Mouse (Mus musculus) large intestine, adult 2 months (tissue): ENCODE results near the gene Cacna2d3. TPM values are rescaled to one million over a fixed set of nuclear protein-coding genes. Genes with fewer than 3 reads are reported as not detected.

Experiments
- DNase-seq: peaks from one replicate; pipeline ENCODE4 v3.0.0-alpha.2; 2012; ENCODE audit warnings: low read depth, low spot score
- WGBS: fragments of 180-500 bp; shearing (Covaris S2); methylation state at CpG from one replicate; pipeline ENCODE4 v1.1.7; 2018; 5-methylcytosine and 5-hydroxymethylcytosine counted together
- polyA plus RNA-seq: library from polyadenylated mRNA; depleted of rRNA; stranded (reverse); fragments of >200 nt; gene quantifications from 2 replicates; pipeline ENCODE4 v1.2.3, GENCODE M21; 2012

Gene Cacna2d3
- polyA plus RNA-seq, 1 experiment: 1.6 TPM

DNA sequence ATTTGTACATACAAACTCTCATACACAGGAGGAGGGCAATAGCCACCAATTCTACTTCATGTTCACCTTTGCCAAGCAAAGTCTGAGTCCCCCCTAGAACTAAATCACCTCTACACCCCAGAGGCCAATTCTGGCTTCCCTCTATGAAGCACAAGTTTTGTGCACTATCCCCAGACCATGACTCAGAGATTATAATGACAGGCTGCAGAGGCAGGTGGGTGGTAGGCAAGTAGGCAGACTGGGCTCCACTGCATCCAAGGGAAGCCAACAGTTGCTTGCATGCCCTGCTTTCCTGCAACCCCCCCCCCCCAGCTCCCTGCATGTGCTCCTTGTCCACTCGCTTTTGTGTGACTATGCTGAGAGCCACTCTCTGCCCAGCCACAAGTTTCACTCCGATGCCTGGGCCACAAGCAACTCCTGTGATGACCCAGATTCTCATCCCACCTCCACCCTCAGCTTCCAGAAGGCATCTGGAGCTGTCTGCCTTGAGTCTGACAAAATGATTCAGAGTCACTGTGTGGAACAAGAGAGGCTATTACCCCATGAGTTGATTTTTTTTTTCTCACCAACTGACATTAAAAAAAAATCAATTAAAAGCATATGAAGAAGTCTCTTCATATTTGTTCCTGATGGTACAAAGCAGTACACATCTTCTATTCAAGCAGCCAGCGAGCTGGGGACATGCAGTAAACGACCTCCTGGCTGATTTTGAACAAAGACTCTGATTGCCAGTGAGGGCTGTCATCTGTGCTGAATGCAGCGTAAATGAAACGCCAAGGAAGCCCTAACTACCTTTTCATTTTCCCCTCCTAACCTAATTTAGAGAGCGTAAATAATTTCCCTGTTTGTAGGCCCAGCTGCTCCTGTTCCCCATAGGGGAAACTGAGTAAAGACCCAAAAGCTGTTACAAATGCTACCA is 201.7 kb downstream of the Cacna2d3 start:
- 57% methylated on average over 7 of the region's 7 CpGs for WGBS

DNA sequence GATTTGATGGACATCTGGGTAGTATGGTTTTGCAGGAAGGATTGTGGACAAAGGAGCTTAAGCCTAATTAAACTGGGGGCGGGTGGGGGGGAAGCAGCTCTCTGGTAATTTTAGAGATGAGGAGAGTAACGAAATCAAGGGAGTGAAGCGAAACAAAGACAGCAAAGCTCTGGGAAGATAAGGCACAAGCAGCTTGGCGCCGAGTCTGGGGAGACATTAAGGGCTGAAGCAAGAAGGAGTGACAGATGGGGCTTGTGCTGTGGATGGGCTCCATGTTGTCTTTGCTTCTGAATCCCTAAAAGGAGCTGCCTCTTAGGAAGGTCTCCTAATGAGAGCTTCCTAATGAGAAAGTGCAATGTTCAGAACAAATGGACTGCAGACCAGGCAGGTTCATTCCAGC is 219.0 kb downstream of the Cacna2d3 start:
- no peak for DNase-seq
- 76% methylated on average over 5 of the region's 5 CpGs for WGBS

More for the DNA sequence above, 201.7 kb downstream of the Cacna2d3 start:
- no peak for DNase-seq

DNA sequence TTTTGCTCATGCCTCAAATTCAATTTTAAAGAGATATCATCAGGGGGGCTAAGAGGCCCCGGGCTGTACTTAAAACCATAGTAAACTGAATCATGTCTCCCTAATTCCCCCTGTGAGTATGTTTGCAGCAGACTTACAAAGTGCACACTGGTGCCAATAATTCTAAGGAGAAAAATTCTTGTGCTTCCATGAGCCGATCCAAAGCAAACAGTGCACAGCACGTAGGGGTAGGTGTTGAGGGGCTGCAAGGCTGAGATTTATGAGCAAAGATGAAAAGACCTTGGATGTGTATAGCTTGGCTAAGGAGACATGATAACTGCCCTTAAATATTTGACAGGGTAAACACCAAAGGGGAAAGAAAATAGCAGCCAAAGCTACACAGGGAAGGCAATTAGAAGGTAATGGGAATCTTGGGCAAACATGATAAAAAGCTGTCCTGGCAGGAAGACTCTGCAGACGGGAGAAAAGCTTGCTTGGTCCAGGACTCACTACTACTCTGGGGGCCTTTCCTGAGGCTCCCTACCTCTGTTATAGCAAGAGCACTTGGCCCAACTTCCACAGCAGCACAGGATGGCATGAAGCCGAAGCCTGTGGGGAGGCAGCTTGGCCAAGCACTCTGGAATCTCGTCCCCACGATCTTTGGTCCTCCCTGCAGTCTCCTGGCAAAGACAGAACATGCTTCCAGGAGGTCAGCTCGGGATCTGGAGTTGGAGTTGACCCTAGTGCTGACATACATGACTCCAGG is 222.9 kb downstream of the Cacna2d3 start:
- WGBS: 18% methylated on average over 8 of the region's 8 CpGs
- no peak for DNase-seq

GRCm38 (mm10) chr14:29496552-29496951 is 225.1 kb downstream of the Cacna2d3 start:
- no peak for DNase-seq
- WGBS: 85% methylated on average over 3 of the region's 3 CpGs

DNA sequence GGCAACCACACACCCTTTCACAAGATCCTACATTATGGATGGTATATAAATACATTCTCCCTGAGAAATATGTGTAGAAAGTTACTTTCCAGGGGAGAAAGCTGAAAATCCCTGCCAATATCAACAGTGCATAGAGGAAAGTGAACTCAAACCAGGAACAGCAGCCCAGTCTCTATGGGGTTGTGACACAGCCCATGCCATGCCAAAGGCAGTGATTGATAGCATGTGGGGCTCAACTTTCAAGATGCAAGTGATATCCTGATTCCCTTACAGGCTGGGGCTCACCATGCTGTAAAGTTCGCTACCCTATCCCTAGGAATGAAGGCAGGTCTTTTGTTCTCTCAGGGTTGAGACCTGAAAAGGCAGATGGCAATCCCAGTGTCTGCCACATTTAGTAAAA is 229.9 kb downstream of the Cacna2d3 start:
- DNase-seq: no peak
- 65% methylated on average over 1 of the region's 1 CpGs for WGBS

- 25% methylated on average over 1 of the region's 1 CpGs for WGBS
- no peak for DNase-seq
These were observed 236.2 kb downstream of the Cacna2d3 start for GRCm38 (mm10) chr14:29485416-29485815.

- no peak for DNase-seq
- 58% methylated on average over 6 of the region's 6 CpGs for WGBS
These were observed 243.2 kb downstream of the Cacna2d3 start for GRCm38 (mm10) chr14:29478403-29478983.

DNA sequence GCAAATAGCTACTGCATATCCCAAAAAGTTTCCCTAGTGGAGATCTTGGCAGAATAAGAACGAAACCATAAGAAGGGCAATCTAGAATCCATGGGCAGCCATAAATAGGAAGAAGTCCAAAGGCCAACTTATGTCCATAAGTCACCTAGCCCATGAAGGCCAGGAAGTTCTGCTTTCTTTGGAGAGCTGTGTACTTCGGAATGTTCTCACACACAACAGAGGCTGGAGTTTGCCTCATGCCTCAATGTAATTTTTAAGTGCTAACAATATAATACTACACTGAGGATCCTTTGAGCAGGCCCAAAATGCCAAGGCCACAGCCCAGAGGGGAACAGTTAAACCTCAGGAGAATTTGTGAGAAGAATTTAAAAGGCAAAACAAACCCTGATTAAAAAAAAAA is 257.4 kb downstream of the Cacna2d3 start:
- no peak for DNase-seq
- 76% methylated on average over 2 of the region's 2 CpGs for WGBS

- DNase-seq: no peak
- 70% methylated on average over 3 of the region's 3 CpGs for WGBS
These were observed 272.5 kb downstream of the Cacna2d3 start for GRCm38 (mm10) chr14:29449203-29449602.

- 31% methylated on average over 15 of the region's 15 CpGs for WGBS
- no peak for DNase-seq
These were observed 278.3 kb downstream of the Cacna2d3 start for GRCm38 (mm10) chr14:29443091-29444026.

DNA sequence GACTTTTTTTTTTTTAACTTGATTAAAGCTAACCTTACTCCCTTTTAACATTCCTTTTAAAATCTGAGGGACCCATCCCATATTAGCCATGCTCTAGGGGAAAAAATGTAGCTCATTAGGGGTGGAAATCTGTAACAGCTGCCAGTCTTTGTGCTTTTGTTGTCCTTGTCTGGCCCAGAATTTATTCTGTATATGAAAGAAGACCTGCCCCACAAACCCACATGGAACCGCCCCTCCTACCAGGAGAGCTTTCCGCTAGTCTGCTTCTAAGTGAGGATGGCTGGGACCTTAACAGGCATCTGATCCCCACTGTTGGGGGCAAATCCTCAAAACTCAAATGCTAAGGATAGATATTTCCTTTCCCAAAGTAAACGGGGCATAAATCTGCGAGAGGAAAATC is 279.2 kb downstream of the Cacna2d3 start:
- WGBS: 53% methylated on average over 4 of the region's 4 CpGs
- DNase-seq: no peak

- 69% methylated on average over 7 of the region's 7 CpGs for WGBS
- DNase-seq: no peak
These were observed 283.0 kb downstream of the Cacna2d3 start for GRCm38 (mm10) chr14:29438666-29439065.

DNA sequence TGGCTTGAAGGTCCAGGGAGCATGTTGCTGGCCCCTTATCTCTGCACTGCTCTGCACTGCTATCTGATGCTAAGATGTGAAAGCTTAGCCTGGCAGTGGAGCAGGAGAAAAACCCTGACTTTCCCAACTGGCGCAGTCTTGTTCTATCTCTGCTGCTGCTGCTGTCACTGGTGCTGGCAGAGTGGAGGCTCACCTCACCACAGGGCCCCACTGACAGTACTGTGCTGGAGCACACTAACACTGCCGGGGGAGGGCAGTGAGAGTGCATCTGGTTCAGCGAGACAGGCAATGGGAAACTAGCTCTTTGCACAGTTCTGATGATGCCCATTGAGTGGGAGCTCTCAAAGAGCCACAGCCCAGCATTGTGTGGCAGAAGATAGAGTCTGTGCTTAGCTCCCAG is 283.4 kb downstream of the Cacna2d3 start:
- 74% methylated on average over 3 of the region's 3 CpGs for WGBS
- no peak for DNase-seq

- no peak for DNase-seq
These were observed 286.5 kb downstream of the Cacna2d3 start for GRCm38 (mm10) chr14:29435203-29435602.

DNA sequence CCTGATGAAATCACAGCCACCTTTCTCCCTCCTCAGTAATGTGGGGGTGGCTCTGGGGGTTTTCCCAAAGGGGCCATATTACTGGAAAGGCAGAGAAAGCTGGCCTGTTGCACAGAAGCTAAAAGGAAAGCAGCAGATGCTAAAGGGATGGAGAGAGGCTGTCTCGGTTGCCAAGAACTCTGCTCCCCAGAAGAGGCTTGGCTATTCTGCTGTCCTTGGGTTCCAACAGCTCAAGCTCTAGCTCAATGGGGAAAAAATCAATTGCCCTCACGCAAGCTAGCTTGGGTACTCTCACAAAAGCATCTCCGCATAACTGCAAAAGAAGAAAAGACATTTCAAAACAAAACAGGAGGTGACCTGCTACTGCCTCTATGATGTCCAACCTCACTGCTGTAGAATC is 287.9 kb downstream of the Cacna2d3 start:
- 82% methylated on average over 3 of the region's 3 CpGs for WGBS
- no peak for DNase-seq

GRCm38 (mm10) chr14:29433076-29433714 is 288.5 kb downstream of the Cacna2d3 start:
- no peak for DNase-seq
- WGBS: 59% methylated on average over 5 of the region's 5 CpGs

DNA sequence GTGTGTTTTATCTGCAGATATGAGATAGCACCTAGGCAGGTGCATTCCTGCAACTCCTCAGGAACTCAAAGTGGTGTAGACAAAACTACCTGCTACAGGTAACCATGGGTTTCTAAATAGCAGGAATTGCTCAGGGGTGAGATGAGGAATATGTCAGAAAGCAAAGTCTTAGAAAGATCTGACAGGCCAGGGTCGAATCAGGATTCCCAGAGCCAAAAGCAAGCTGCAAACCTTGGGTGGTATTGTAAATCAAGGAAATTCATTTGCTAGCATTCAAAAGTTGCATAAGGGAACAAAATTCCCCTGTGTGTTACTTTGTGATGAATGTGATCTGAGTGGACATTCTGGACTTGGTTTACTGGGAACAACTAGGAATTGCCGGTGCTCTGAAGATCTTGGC is 291.9 kb downstream of the Cacna2d3 start:
- DNase-seq: no peak
- WGBS: 63% methylated on average over 2 of the region's 2 CpGs

- 83% methylated on average over 3 of the region's 3 CpGs for WGBS
- no peak for DNase-seq
These were observed 296.0 kb downstream of the Cacna2d3 start for GRCm38 (mm10) chr14:29425666-29426065.

- DNase-seq: no peak
- 74% methylated on average over 3 of the region's 3 CpGs for WGBS
These were observed 296.5 kb downstream of the Cacna2d3 start for GRCm38 (mm10) chr14:29425208-29425607.
